Mouse (Mus musculus) myocyte (in vitro differentiated cells): Measurements from ENCODE around the gene Calr3. TPM values are rescaled to one million over a fixed set of nuclear protein-coding genes. Genes with fewer than 3 reads are reported as not detected.

Experiments used
- H3K27me3 ChIP-seq: one replicate; pipeline ENCODE4 v1.6.1; 2011; ENCODE audit not compliant: control insufficient read depth, insufficient read depth, insufficient read length
- H3K36me3 ChIP-seq: one replicate; pipeline ENCODE4 v1.6.1; 2011; ENCODE audit not compliant: control insufficient read depth, insufficient read depth
- H3K4me2 ChIP-seq: one replicate; pipeline ENCODE4 v1.6.1; 2011; ENCODE audit warnings: low read depth, control low read depth
- H3K4me3 ChIP-seq: one replicate; pipeline ENCODE4 v1.5.1; 2011; ENCODE audit warnings: mild to moderate bottlenecking, control low read depth, moderate library complexity
- H3K79me2 ChIP-seq: one replicate; pipeline ENCODE4 v1.6.1; 2011; ENCODE audit not compliant: control insufficient read depth, insufficient read depth
- H3ac ChIP-seq: one replicate; pipeline ENCODE4 v1.6.1; 2011; ENCODE audit not compliant: control insufficient read depth, insufficient read length
- CEBPB ChIP-seq: IDR thresholded peaks from 2 replicates; pipeline ENCODE4 v1.6.1; 2011; ENCODE audit warnings: mild to moderate bottlenecking, moderate library complexity; ENCODE audit not compliant: poor library complexity, insufficient read depth, severe bottlenecking
- E2F4 ChIP-seq: IDR thresholded peaks from one replicate; pipeline ENCODE4 v1.6.1; 2011; ENCODE audit warnings: mild to moderate bottlenecking, control low read depth, moderate library complexity; ENCODE audit not compliant: insufficient read depth
- MAX ChIP-seq: IDR thresholded peaks from one replicate; pipeline ENCODE4 v1.6.1; 2011; ENCODE audit warnings: low read depth, mild to moderate bottlenecking, control low read depth
- MYOD1 ChIP-seq, 3 experiments: IDR thresholded peaks; one replicate each; pipeline ENCODE4 v1.6.1; 2011; ENCODE audit warnings: control low read depth in 2 of 3, low read depth in 2 of 3, mild to moderate bottlenecking in 2 of 3, moderate library complexity in 1 of 3; ENCODE audit not compliant: insufficient read length in 2 of 3, control insufficient read depth in 1 of 3
- MYOG ChIP-seq, 3 experiments: IDR thresholded peaks; one replicate each; pipeline ENCODE4 v1.6.1; 2011; ENCODE audit warnings: control low read depth in 2 of 3, low read depth in 2 of 3, mild to moderate bottlenecking in 2 of 3; ENCODE audit not compliant: insufficient read length in 2 of 3, control insufficient read depth in 1 of 3, insufficient read depth in 1 of 3
- POLR2A ChIP-seq: IDR thresholded peaks from one replicate; pipeline ENCODE4 v1.6.1; 2011; ENCODE audit warnings: low read depth, mild to moderate bottlenecking, control low read depth, moderate library complexity; ENCODE audit not compliant: insufficient read length
- POLR2AphosphoS2 ChIP-seq: IDR thresholded peaks from one replicate; pipeline ENCODE4 v1.6.1; 2011; ENCODE audit warnings: low read depth, control low read depth; ENCODE audit not compliant: insufficient read length
- REST ChIP-seq: IDR thresholded peaks from one replicate; pipeline ENCODE4 v1.6.1; 2011; ENCODE audit warnings: mild to moderate bottlenecking, control low read depth, moderate library complexity; ENCODE audit not compliant: insufficient read depth, insufficient read length
- SRF ChIP-seq: IDR thresholded peaks from one replicate; pipeline ENCODE4 v1.6.1; 2011; ENCODE audit warnings: low read depth; ENCODE audit not compliant: control insufficient read depth, insufficient read length
- TCF12 ChIP-seq: IDR thresholded peaks from one replicate; pipeline ENCODE4 v1.6.1; 2011; ENCODE audit warnings: mild to moderate bottlenecking, control low read depth; ENCODE audit not compliant: poor library complexity, insufficient read depth, severe bottlenecking
- TCF3 ChIP-seq: IDR thresholded peaks from one replicate; pipeline ENCODE4 v1.6.1; 2011; ENCODE audit warnings: low read depth, control low read depth; ENCODE audit not compliant: insufficient read length
- USF1 ChIP-seq: IDR thresholded peaks from one replicate; pipeline ENCODE4 v1.6.1; 2011; ENCODE audit warnings: low read depth, mild to moderate bottlenecking, control low read depth, moderate library complexity
- polyA plus RNA-seq: library from polyadenylated mRNA; unstranded; fragments of >200 nt; fragmentation: generic; extraction: Trizol; gene quantifications from one replicate; pipeline ENCODE4 v1.2.1, GENCODE M21; 2012; ENCODE audit warnings: missing spikeins

Calr3 gene
- 0.38 TPM for polyA plus RNA-seq

DNA sequence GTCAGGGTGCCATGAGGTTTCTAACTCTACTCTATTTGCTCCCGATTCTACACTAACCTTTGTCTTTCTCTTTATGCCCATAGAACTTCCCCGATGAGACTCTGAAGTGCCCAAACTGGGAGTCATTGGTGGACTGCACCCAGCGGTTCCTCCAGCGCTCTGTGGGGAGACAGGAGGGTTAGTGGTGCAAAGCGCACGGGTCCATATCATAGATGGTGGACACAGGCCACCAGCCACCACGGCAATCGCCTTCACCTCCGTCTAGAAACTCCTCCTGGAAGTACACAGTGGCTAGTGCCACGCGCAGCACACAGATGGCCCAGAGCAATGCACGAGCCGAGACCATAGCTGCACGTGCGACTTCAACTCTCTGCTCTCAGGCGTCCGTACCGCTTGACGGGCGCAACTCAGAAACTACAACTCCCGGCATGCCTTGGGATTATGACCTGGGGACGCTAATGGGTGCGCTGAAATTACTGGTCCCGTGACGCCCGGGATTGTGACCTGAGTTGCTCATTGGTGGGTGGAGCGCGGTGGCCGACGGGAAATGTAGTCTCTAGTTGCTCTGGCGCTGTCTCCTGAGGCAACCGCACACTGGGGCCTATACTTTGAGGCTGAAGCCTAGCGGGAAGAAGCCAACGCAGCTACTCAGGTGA is at the start of gene Calr3, which contains the start of gene 1700030K09Rik:
Gene Calr3, minus strand, starts transcription at position 533 of the 656 bp plus-strand sequence.
Gene 1700030K09Rik, plus strand, starts transcription at position 543 of the 656 bp plus-strand sequence.
- no peaks in the 10 kb centered on the region for H3K27me3 ChIP-seq
- H3K79me2 ChIP-seq, result no peaks in the 10 kb centered on the region
- peak within 1 kb of the TSS; percentile 36 for H3K4me3 ChIP-seq
- peak within 1 kb of the TSS; percentile 84 for H3K4me2 ChIP-seq
- peaks cover 3% of the 10 kb centered on the region for H3K36me3 ChIP-seq
- TF ChIP-seq CEBPB, result no peak
- TF ChIP-seq POLR2A, result peak; percentile 36
- peak within 1 kb of the TSS; percentile 39 for H3ac ChIP-seq

- Histone ChIP-seq H3K27me3 (no peaks in the 10 kb centered on the region), H3K4me2 (peak overlapping the region; percentile 74), H3K36me3 (peaks cover 6% of the 10 kb centered on the region), H3K79me2 (peaks cover 50% of the 10 kb centered on the region), H3K4me3 (peak overlapping the region; percentile 50), H3ac (peak overlapping the region; percentile 71)
- no peak for TF ChIP-seq TCF12
- no peak for TF ChIP-seq MAX
- TF ChIP-seq SRF, result no peak
- no peak for TF ChIP-seq TCF3
- no peak for TF ChIP-seq POLR2A
- TF ChIP-seq REST, result no peak
- no peak for TF ChIP-seq MYOG (IDR thresholded peaks at IDR 0.05; ENCODE audit: control insufficient read depth in 1 of 3, insufficient read depth in 1 of 3, insufficient read length in 2 of 3, low read depth in 2 of 3)
- TF ChIP-seq POLR2AphosphoS2, result no peak
- no peak for TF ChIP-seq USF1
- TF ChIP-seq E2F4, result no peak
- no peak for TF ChIP-seq CEBPB
- TF ChIP-seq MYOD1 (IDR thresholded peaks at IDR 0.05; ENCODE audit: control insufficient read depth in 1 of 3, insufficient read length in 2 of 3, low read depth in 2 of 3), result no peak
These were observed 49.7 kb upstream of the Calr3 start for GRCm38 (mm10) chr8:72493381-72493780.

DNA sequence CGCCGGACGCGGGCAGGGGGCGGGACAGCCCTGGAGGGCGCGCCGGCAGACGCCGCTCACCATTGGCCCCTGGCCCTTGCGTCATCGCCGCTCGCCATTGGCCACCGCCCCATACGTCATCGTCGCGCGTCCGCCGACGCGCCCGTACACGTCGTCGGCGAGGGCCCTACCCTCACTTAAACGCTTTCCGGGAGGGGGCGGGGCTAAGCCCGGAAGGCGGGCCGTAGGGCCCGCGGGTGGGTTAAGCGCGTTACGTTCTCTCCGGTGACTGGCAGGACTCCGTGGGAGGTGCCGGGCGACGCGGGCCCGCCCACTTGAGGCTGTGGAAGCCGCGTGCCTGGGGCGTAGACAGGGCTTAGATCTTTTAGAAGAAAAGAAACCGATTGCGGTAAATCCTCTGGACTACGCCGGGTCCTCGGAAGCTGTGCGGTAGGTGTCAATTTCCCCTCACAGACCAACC is 49.0 kb upstream of the Calr3 start:
- Histone ChIP-seq H3K4me3 (peak overlapping the region; percentile 50), H3K27me3 (no peaks in the 10 kb centered on the region), H3K4me2 (peak overlapping the region; percentile 74), H3K36me3 (peaks cover 6% of the 10 kb centered on the region), H3K79me2 (peaks cover 44% of the 10 kb centered on the region), H3ac (peak overlapping the region; percentile 71)
- TF ChIP-seq MYOG (IDR thresholded peaks at IDR 0.05; ENCODE audit: control insufficient read depth in 1 of 3, insufficient read depth in 1 of 3, insufficient read length in 2 of 3, low read depth in 2 of 3) (no peak), USF1 (no peak), TCF12 (no peak), CEBPB (no peak), MYOD1 (IDR thresholded peaks at IDR 0.05; ENCODE audit: control insufficient read depth in 1 of 3, insufficient read length in 2 of 3, low read depth in 2 of 3) (peak in 1 of 3 experiments; percentile 1), E2F4 (no peak), SRF (peak; percentile 85), POLR2A (peak; percentile 52), TCF3 (no peak), REST (no peak), MAX (no peak), POLR2AphosphoS2 (peak; percentile 72)

- Histone ChIP-seq H3ac (peak within 1 kb of the TSS; percentile 71), H3K36me3 (peaks cover 11% of the 10 kb centered on the region)
These were observed 48.3 kb upstream of the Calr3 start, which contains the start of gene Slc35e1 for GRCm38 (mm10) chr8:72491680-72492621. TSS of gene Slc35e1 (minus strand) at chr8:72492614.

More at GRCm38 (mm10) chr8:72491680-72492621, 48.3 kb upstream of the Calr3 start, which contains the start of gene Slc35e1:
- peak within 1 kb of the TSS; percentile 96 for H3K4me2 ChIP-seq
- no peak for TF ChIP-seq POLR2A
- peak in 1 of 3 experiments; percentile 1 for TF ChIP-seq MYOD1 (IDR thresholded peaks at IDR 0.05; ENCODE audit: control insufficient read depth in 1 of 3, insufficient read length in 2 of 3, low read depth in 2 of 3)
- no peak for TF ChIP-seq TCF12
- TF ChIP-seq USF1, result no peak
- no peak for TF ChIP-seq MAX
- TF ChIP-seq TCF3, result no peak
- TF ChIP-seq MYOG (IDR thresholded peaks at IDR 0.05; ENCODE audit: control insufficient read depth in 1 of 3, insufficient read depth in 1 of 3, insufficient read length in 2 of 3, low read depth in 2 of 3), result no peak
- peak within 1 kb of the TSS; percentile 50 for H3K4me3 ChIP-seq
- no peaks in the 10 kb centered on the region for H3K27me3 ChIP-seq
- peaks cover 44% of the 10 kb centered on the region for H3K79me2 ChIP-seq
